Mouse (Mus musculus) hematopoietic multipotent progenitor cell, adult 10-12 weeks (in vitro differentiated cells): ENCODE results near the gene Fbxw14. TPM values are rescaled to one million over a fixed set of nuclear protein-coding genes. Genes with fewer than 3 reads are reported as not detected.

Experiments
- polyA plus RNA-seq: library from polyadenylated mRNA; stranded (reverse); fragments of >175 nt; gene quantifications from 2 replicates; pipeline ENCODE4 v1.2.3, GENCODE M21; 2012; ENCODE audit warnings: low replicate concordance

The Fbxw14 gene
- polyA plus RNA-seq, result not detected in 2 replicates

DNA sequence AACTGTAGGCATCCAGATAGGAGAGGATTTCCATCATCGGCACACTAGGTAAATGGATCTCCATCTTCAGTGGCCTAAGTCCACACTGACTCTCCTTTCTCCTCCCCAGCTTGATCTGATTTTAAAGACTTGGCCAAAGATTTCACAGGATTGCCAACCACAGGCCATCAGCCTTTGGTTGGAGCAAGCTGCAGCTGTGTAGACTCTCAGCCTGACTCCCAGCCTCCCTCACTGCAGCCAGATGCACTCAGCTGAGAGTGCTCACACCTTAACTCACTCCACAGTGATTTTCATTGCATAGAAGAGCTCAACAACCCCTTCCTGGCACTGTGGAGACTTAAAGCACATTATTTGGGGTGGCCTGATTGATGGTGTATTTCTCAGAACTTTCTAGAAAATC lies at the start of gene Fbxw14:
TSS of gene Fbxw14 (minus strand) at position 101 of the 400 bp plus-strand sequence.

DNA sequence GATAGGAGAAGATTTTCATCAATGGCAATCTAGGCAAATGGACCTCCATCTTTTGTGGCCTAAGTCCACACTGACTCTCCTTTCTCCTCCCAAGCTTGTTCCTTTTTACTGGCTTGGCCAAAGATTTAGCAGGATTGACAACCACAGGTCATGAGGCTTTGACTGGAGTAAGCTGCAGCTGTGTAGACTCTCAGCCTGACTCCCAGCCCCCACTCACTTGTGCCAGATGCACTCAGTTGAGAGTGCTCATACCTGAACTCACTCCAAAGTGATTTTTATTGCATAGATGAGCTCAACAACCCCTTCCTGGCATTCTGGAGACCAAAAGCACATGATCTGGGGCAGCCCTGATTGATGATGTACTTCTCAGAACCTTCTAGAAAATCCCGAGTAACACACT lies 52.8 kb downstream of the Fbxw14 start, which contains the start of gene Fbxw20:
TSS of gene Fbxw20 (minus strand) at position 101 of the 400 bp plus-strand sequence.

Other genes starting within 250 kb of the Fbxw14 start
- gene Shisa5, start 249.1 kb downstream of the Fbxw14 start, polyA plus RNA-seq, result 8,045 and 8,374 TPM in 2 replicates
- gene Trex1, start 227.9 kb downstream of the Fbxw14 start, polyA plus RNA-seq, result 33.0 and 72.5 TPM in 2 replicates
- gene Atrip, start 213.6 kb downstream of the Fbxw14 start, polyA plus RNA-seq, result 5.7 and 7.8 TPM in 2 replicates
- 3.9 and 5.3 TPM in 2 replicates for gene Ccdc51, start 205.2 kb downstream of the Fbxw14 start, polyA plus RNA-seq
- gene Tma7, start 205.1 kb downstream of the Fbxw14 start, polyA plus RNA-seq, result 162 and 298 TPM in 2 replicates
- 0.72 and 1.0 TPM in 2 replicates for gene Plxnb1, start 192.3 kb downstream of the Fbxw14 start, polyA plus RNA-seq
- gene Fbxw21, start 125.6 kb downstream of the Fbxw14 start, polyA plus RNA-seq, result not detected in 2 replicates
- 0.08 and 0.41 TPM in 2 replicates for gene Fbxw13, start 91.7 kb downstream of the Fbxw14 start, polyA plus RNA-seq
- gene Fbxw20, start 52.9 kb downstream of the Fbxw14 start, polyA plus RNA-seq, result not detected in 2 replicates
- not detected in 2 replicates for gene Fbxw28, start 52.0 kb upstream of the Fbxw14 start, polyA plus RNA-seq
- gene Fbxw22, start 116.6 kb upstream of the Fbxw14 start, polyA plus RNA-seq, result not detected in 2 replicates
- not detected in 2 replicates for gene Fbxw16, start 161.5 kb upstream of the Fbxw14 start, polyA plus RNA-seq
- not detected in 2 replicates for gene Fbxw19, start 208.2 kb upstream of the Fbxw14 start, polyA plus RNA-seq